Mouse (Mus musculus): Measurements from ENCODE around the gene Mfsd14a. TPM values are rescaled to one million over a fixed set of nuclear protein-coding genes. Genes with fewer than 3 reads are reported as not detected.

Mfsd14a gene
- polyA plus RNA-seq (2012): 17.8 and 24.3 TPM in 2 replicates

GRCm38 (mm10) chr3:116662463-116662863 lies at the start of gene Mfsd14a:
Mfsd14a (minus strand) TSS chr3:116662677.

GRCm38 (mm10) chr3:116681160-116681559 lies 18.7 kb upstream of the Mfsd14a start, which contains the start of gene Gm43191:
Gm43191 (minus strand) TSS chr3:116681260.

GRCm38 (mm10) chr3:116614295-116614892 lies 48.1 kb downstream of the Mfsd14a start, which contains the start of gene Trmt13:
Trmt13 (minus strand) TSS chr3:116614587.

GRCm38 (mm10) chr3:116594728-116595602 lies 67.5 kb downstream of the Mfsd14a start, which contains the start of gene Sass6:
Sass6 (plus strand) TSS chr3:116594982.

Other genes starting within 250 kb of the Mfsd14a start
- gene Cdc14a, start 238.6 kb downstream of the Mfsd14a start, polyA plus RNA-seq (2012): 13.8 and 24.0 TPM in 2 replicates
- 53.1 and 56.5 TPM in 2 replicates for gene Rtca, start 154.5 kb downstream of the Mfsd14a start, polyA plus RNA-seq (2012)
- gene Dbt, start 149.6 kb downstream of the Mfsd14a start, polyA plus RNA-seq (2012): 1.00 and 1.0 TPM in 2 replicates
- gene Lrrc39, start 99.7 kb downstream of the Mfsd14a start, polyA plus RNA-seq (2012): not detected in 2 replicates
- gene Sass6, start 67.7 kb downstream of the Mfsd14a start, polyA plus RNA-seq (2012): 3.9 and 5.9 TPM in 2 replicates
- 3.1 and 6.2 TPM in 2 replicates for gene Trmt13, start 48.1 kb downstream of the Mfsd14a start, polyA plus RNA-seq (2012)
- gene Gm43191, start 18.6 kb upstream of the Mfsd14a start, polyA plus RNA-seq (2012): not detected in 2 replicates
- 9.7 and 11.5 TPM in 2 replicates for gene Slc35a3, start 50.2 kb upstream of the Mfsd14a start, polyA plus RNA-seq (2012)
- gene Agl, start 145.5 kb upstream of the Mfsd14a start, polyA plus RNA-seq (2012): 0.74 and 0.81 TPM in 2 replicates
- 3.8 and 4.6 TPM in 2 replicates for gene Frrs1, start 196.8 kb upstream of the Mfsd14a start, polyA plus RNA-seq (2012)

All from megakaryocyte-erythroid progenitor cell, adult 5 weeks (primary cell).